Comparison of ENCODE assay signal across 15 mouse cellular contexts in the genomic region with DNA sequence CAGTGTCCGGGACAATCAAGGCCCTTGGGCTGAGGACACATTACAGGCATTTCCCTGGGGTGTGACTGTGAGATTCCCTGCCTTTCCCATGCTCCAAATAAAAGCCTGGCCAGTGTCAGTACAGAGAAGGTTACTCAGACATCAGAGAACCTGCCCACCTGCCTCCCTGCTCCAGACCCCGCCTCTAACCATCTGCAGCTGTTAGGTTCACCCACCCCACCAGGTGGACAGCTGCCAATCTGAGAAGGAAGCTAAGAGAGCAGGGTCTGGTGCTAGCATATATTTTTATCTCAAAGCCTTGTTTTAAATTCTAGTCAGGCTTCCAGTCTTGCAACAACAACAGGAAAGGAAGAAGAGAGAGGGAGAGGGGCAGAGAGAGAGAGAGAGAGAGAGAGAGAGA.
DNase-seq lines count a peak whose midpoint lies in the region; ATAC-seq and TF ChIP-seq lines count a peak whose summit lies in the region.
"Had no signal": no experiment of that assay in that cellular context is flagged by ENCODE, and none has a peak within 500 bp of the region (broad histone marks: within the 10 kb centered on the region; RNA-seq: fewer than 3 reads in every experiment).

No protein-coding gene starts in this region.

- H3K27ac ChIP-seq in forebrain, embryonic 16.5 days (ENCODE audit: low read length), result no peak overlapping the region
- H3K27ac ChIP-seq in forebrain, embryonic 10.5 days, result no peak overlapping the region
- peak overlapping the region; percentile 35; the same call in 1 of the 2 replicates for H3K27ac ChIP-seq in midbrain, embryonic 10.5 days (replicated peaks)
- no peak overlapping the region for H3K27ac ChIP-seq in midbrain, postnatal 0 days (ENCODE audit: low read depth, low read length)
- no peak overlapping the region for H3K27ac ChIP-seq in kidney, embryonic 14.5 days (ENCODE audit: low read depth, low read length)
- H3K27ac ChIP-seq: liver, embryonic 13.5 days had no signal

- no peaks in the 10 kb centered on the region for H3K27me3 ChIP-seq in forebrain, embryonic 16.5 days (replicated peaks; ENCODE audit: control insufficient read depth, insufficient read depth, low read length)
- H3K27me3 ChIP-seq in forebrain, embryonic 10.5 days (ENCODE audit: poor library complexity, severe bottlenecking), result no peaks in the 10 kb centered on the region
- no peaks in the 10 kb centered on the region for H3K27me3 ChIP-seq in midbrain, embryonic 10.5 days (ENCODE audit: low read depth, poor library complexity, severe bottlenecking)
- H3K27me3 ChIP-seq in midbrain, postnatal 0 days (ENCODE audit: insufficient read depth, low read length), result no peaks in the 10 kb centered on the region
- H3K27me3 ChIP-seq in kidney, embryonic 14.5 days (ENCODE audit: control insufficient read depth, insufficient read depth, low read length), result no peaks in the 10 kb centered on the region
- H3K27me3 ChIP-seq: liver, embryonic 13.5 days had no signal

- H3K4me3 ChIP-seq in forebrain, embryonic 16.5 days (replicated peaks; ENCODE audit: low read length), result no peak overlapping the region
- H3K4me3 ChIP-seq in forebrain, embryonic 10.5 days, result no peak overlapping the region
- no peak overlapping the region for H3K4me3 ChIP-seq in midbrain, embryonic 10.5 days
- no peak overlapping the region for H3K4me3 ChIP-seq in midbrain, postnatal 0 days (ENCODE audit: low read depth, low read length)
- H3K4me3 ChIP-seq in kidney, embryonic 14.5 days (ENCODE audit: low read length), result no peak overlapping the region
- H3K4me3 ChIP-seq: erythroblast, embryonic 14.5 days; liver, embryonic 13.5 days; myocyte had no signal

- no peaks in the 10 kb centered on the region for H3K9me3 ChIP-seq in forebrain, embryonic 16.5 days (ENCODE audit: control insufficient read depth, low read length)
- H3K9me3 ChIP-seq in forebrain, embryonic 10.5 days, result no peaks in the 10 kb centered on the region
- no peaks in the 10 kb centered on the region for H3K9me3 ChIP-seq in midbrain, embryonic 10.5 days (replicated peaks)
- no peaks in the 10 kb centered on the region for H3K9me3 ChIP-seq in midbrain, postnatal 0 days (ENCODE audit: low read length)
- H3K9me3 ChIP-seq in kidney, embryonic 14.5 days (ENCODE audit: control insufficient read depth, low read length), result no peaks in the 10 kb centered on the region
- H3K9me3 ChIP-seq: liver, embryonic 13.5 days had no signal

- no peak overlapping the region for H3K9ac ChIP-seq in forebrain, embryonic 16.5 days (replicated peaks; ENCODE audit: low read depth, low read length)
- no peak overlapping the region for H3K9ac ChIP-seq in midbrain, postnatal 0 days (replicated peaks; ENCODE audit: low read length, poor library complexity, severe bottlenecking)
- no peak overlapping the region for H3K9ac ChIP-seq in kidney, embryonic 14.5 days (ENCODE audit: low read depth, low read length)
- H3K9ac ChIP-seq: liver, embryonic 13.5 days had no signal

- WGBS in forebrain, embryonic 16.5 days, result 82% methylated on average over 2 of the region's 2 CpGs
- WGBS in forebrain, embryonic 10.5 days, result 86% methylated on average over 2 of the region's 2 CpGs
- 79% methylated on average over 2 of the region's 2 CpGs for WGBS in midbrain, embryonic 10.5 days
- 62% methylated on average over 2 of the region's 2 CpGs for WGBS in midbrain, postnatal 0 days
- 84% methylated on average over 2 of the region's 2 CpGs for WGBS in kidney, embryonic 14.5 days

- H3K4me2 ChIP-seq in forebrain, embryonic 16.5 days (ENCODE audit: low read length), result no peak overlapping the region
- no peak overlapping the region for H3K4me2 ChIP-seq in midbrain, postnatal 0 days (ENCODE audit: low read depth, low read length, poor library complexity, severe bottlenecking)
- no peak overlapping the region for H3K4me2 ChIP-seq in kidney, embryonic 14.5 days (replicated peaks; ENCODE audit: low read depth, low read length)
- H3K4me2 ChIP-seq: liver, embryonic 13.5 days had no signal

- H3K36me3 ChIP-seq in forebrain, embryonic 16.5 days (ENCODE audit: control insufficient read depth, insufficient read depth), result no peaks in the 10 kb centered on the region
- H3K36me3 ChIP-seq in forebrain, embryonic 10.5 days (replicated peaks), result no peaks in the 10 kb centered on the region
- H3K36me3 ChIP-seq in midbrain, embryonic 10.5 days, result no peaks in the 10 kb centered on the region
- H3K36me3 ChIP-seq in midbrain, postnatal 0 days (ENCODE audit: insufficient read depth, low read length), result no peaks in the 10 kb centered on the region
- no peaks in the 10 kb centered on the region for H3K36me3 ChIP-seq in kidney, embryonic 14.5 days (ENCODE audit: control insufficient read depth, insufficient read depth, low read length)
- H3K36me3 ChIP-seq: liver, embryonic 13.5 days had no signal

- peak; percentile 33; the same call in 1 of the 2 replicates for ATAC-seq in forebrain, embryonic 16.5 days
- no peak for ATAC-seq in midbrain, postnatal 0 days (ENCODE audit: low FRiP score)
- peak; percentile 42; the same call in 1 of the 2 replicates for ATAC-seq in common myeloid progenitor, adult 5-6 weeks (replicated peaks; ENCODE audit: low read depth, poor library complexity, severe bottlenecking)
- ATAC-seq in kidney, embryonic 14.5 days (ENCODE audit: low FRiP score, low TSS enrichment), result no peak
- ATAC-seq: intestine, embryonic 16.5 days had no signal

- TF ChIP-seq CTCF in midbrain, postnatal 0 days (IDR thresholded peaks at IDR 0.05), result no peak

- 0 out of 2 replicates have a peak, but pooled peaks cover 2% of the 10 kb centered on the region for H3K4me1 ChIP-seq in forebrain, embryonic 16.5 days (replicated peaks; ENCODE audit: control insufficient read depth, insufficient read depth, low read length)
- peaks cover 12% of the 10 kb centered on the region for H3K4me1 ChIP-seq in forebrain, embryonic 10.5 days
- peaks cover 10% of the 10 kb centered on the region for H3K4me1 ChIP-seq in midbrain, embryonic 10.5 days
- H3K4me1 ChIP-seq in midbrain, postnatal 0 days (ENCODE audit: insufficient read depth, low read length), result no peaks in the 10 kb centered on the region; the same call in 1 of the 2 replicates
- H3K4me1 ChIP-seq in kidney, embryonic 14.5 days (ENCODE audit: control insufficient read depth, insufficient read depth, low read length), result no peaks in the 10 kb centered on the region
- H3K4me1 ChIP-seq: liver, embryonic 13.5 days had no signal

- no peak for DNase-seq in forebrain, embryonic 10.5 days (ENCODE audit: extremely low spot score, low spot score)
- no peak for DNase-seq in midbrain, embryonic 10.5 days (ENCODE audit: low spot score)
- no peak for DNase-seq in midbrain, postnatal 0 days (ENCODE audit: low spot score)
- peak; percentile 53 for DNase-seq in retina, postnatal 1 day
- DNase-seq: heart, postnatal 4 days; layer of hippocampus, postnatal 36 days; liver, embryonic 13.5 days; right cerebral cortex, adult 18-20 months; thymus, postnatal 4 days had no signal

Comparison
In these comparisons a context has a peak if more than half of its experiments do, and no peak if none do; other contexts are left out.
1. ATAC-seq: peak in forebrain, embryonic 16.5 days (single experiment) and common myeloid progenitor, adult 5-6 weeks (single experiment); none in midbrain, postnatal 0 days (single experiment) and kidney, embryonic 14.5 days (single experiment).